Mouse (Mus musculus) brain, embryonic 14.5 days (tissue): ENCODE results near the gene Twf1.

Source experiments
- CTCF ChIP-seq: fragments of 200-500 bp; IDR thresholded peaks from 2 replicates; pipeline ENCODE4 v1.5.1; 2012; ENCODE audit warnings: inconsistent platforms, mild to moderate bottlenecking, moderate library complexity, borderline replicate concordance; ENCODE audit not compliant: insufficient read depth, insufficient read length; ENCODE audit errors: extremely low read depth
- POLR2A ChIP-seq: fragments of 200-500 bp; IDR thresholded peaks from 2 replicates; pipeline ENCODE4 v1.6.1; 2012; ENCODE audit warnings: mild to moderate bottlenecking, inconsistent platforms, borderline replicate concordance; ENCODE audit not compliant: poor library complexity, insufficient read depth, insufficient read length, severe bottlenecking; ENCODE audit errors: extremely low read depth

- no peak for TF ChIP-seq POLR2A
- TF ChIP-seq CTCF: no peak
Observed at GRCm38 (mm10) chr15:94628830-94629601, 39.3 kb upstream of the Twf1 start, which contains the start of gene Tmem117.
